Mouse (Mus musculus) brain, embryonic 18.5 days (tissue): Measurements from ENCODE around the gene Rpf1.

Experiments used
- DNase-seq: peaks from one replicate; pipeline ENCODE4 v3.0.0-alpha.2; 2012; ENCODE audit warnings: low read depth, low spot score

The Rpf1 gene

DNA sequence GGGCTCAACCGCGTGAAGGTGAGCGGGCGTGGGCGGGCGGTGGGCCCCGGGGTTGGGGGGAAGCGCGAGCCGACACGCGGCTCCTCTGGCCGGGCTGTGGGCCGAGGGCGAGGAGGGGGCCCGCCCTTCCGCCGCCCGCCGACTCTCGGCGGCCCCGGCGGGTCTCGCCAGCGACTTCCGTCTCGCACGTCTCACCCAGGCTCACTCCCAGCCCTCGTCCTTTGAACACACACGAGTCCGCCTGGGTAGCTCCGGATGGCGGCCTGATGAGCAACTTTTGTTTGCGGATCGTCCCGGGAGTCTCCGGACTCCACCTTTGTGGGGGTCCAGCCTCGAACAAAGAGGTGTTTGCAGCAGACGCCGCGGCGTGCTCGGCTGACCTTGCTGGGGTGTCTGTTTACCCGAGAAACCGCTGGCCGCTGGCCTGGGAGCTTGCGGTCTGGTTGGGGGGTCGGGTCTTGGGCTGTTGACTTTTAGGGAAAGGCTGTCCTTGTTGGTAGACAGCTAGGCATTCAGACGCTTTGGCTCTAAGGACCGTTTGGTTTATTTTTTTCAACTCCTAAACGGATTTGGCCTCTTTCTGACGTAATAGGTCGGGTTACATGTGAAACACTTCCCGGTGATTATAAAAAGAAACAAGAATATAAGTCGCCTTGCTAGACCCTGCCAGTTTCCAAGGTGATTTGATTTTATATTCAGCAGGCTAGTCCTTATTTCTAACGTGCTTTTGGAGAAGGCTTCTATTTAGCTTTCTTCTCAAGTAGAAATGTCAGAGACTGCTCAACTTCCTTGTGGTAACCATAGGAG lies 21.0 kb downstream of the Rpf1 start:
- no peak for DNase-seq

DNA sequence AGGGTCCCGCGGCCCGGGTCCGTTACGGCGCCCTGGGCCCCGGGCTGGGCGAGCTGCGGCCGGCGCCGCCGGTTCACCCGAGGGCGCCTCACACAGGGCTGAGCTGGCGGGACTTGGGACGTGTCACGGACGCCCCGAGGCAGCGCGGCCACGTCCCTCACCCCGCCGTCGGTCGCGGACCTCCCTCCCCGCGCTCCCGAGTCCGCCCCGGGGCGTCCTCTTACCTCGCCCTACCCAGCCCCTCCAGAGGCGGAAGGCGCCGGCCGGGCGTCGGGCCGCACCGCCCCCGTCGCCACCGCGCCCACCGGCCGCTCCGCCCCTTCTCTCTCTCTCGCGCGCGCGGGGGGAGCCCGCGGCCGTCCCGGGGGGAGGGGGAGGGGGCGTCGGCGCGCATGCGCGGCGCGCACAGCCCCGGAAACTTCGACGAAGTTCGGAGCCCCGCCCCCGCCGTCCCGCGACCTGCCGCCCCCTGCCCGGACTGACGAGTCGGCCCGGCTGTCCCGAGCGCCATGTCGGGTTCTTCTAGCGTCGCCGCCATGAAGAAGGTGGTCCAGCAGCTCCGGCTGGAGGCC lies 21.7 kb downstream of the Rpf1 start, which contains the start of the genes Spata1 and Gng5:
Gene Spata1 (minus strand): TSS at position 323 of the 572 bp plus-strand sequence.
Gene Gng5 (plus strand): TSS at position 377 of the 572 bp plus-strand sequence.
- no peak for DNase-seq

- no peak for DNase-seq
These were observed 22.2 kb downstream of the Rpf1 start for GRCm38 (mm10) chr3:146498989-146499388.

DNA sequence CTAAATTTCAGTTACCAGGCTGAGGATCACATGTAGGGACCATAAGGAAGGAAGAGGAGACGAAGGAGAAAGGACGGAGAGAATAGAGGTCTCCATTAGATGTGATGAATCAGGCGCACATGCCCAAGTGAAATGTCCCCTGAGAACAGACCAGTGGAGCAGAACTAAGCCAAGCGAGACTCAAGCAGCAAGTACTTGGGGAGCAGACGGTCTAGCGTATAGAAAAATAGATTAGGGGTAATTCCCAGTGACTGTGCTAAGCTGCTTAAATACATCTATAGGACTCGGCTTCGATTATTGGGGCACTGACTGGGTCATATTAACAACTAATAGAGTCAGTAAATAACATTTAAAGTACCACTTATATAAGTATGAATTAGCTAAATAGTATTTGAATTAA lies 26.3 kb downstream of the Rpf1 start:
- no peak for DNase-seq

DNA sequence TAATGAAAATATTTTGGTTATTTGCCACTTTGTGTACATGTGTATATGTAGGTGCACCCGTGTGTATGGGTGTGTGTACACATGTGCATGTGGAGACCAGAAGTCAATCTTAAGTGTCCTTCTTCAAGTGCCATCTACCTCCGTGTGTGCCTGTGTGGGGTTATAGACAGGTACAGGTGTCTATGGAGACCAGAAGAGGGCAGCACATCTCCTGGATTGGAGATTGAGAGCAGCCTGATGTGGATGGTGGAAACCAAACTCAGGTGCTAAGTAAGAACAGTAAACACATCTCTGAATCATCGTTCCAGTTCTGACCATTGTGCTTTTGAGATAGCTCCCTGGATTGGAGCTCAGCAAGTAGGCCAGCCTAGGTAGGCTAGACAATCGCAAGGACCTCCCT lies 34.8 kb downstream of the Rpf1 start:
- DNase-seq: no peak

GRCm38 (mm10) chr3:146482044-146482443 lies 39.2 kb downstream of the Rpf1 start:
- DNase-seq: no peak

DNA sequence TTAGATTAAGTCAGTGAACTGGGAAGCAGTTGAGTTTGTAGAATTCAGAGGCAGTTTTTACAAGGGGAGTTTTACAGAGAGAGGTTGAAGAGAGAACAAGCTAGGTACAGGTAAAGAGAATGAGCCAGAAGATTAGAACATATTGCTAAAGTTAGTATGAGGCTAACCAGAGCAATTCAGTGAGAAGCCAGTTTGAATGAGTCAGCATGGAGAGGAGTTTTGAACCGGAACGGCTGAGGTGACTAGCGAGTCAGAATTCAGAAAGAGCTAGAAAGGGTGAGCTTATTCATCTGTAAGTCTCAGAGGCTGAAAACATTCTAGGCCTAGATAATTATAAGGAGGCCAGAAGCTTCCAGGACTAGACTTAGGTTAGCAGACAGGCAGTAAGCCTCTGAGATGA lies 46.8 kb downstream of the Rpf1 start:
- no peak for DNase-seq

GRCm38 (mm10) chr3:146473741-146474140 lies 47.5 kb downstream of the Rpf1 start:
- no peak for DNase-seq

DNA sequence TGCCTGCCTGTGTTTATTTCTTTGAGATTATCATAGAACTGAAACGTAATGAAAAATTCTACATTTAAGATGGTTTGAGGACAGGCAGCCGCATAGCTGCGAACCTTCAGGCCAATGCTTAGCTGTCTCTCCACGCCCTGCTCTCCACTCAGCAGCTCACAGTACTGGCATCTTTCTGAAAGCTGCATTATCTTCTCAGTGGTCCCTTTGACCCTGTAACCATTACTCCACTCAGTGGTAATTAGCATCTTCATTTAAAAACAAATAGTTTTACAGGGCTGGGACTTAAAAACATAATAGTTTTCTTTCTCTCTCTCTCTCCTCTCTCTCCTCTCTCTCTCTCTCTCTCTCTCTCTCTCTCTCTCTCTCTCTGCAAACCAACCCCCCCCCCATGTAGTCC lies 48.6 kb downstream of the Rpf1 start:
- DNase-seq: no peak

DNA sequence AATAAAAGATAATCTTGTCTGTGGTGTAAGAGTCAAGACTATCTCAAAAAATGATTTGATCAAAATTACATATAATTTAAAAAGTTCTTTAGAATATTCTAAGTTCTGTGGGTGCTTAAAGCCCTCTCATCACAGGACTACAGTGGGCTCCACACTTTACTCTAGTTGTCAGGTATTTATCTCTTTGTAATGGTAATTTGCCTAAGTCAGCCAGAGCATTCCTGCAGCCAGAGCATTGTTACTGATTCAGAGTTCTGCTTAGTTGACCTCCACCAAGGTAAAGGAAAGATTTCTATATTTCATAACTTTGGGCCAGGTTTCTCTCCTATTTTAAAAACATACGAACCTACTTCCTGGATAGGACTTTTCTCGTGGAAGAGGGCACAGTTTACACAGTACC lies 52.0 kb downstream of the Rpf1 start:
- no peak for DNase-seq

GRCm38 (mm10) chr3:146462939-146463338 lies 58.3 kb downstream of the Rpf1 start:
- no peak for DNase-seq
